Mouse (Mus musculus): ENCODE results near the gene Cope.

Cope gene

GRCm38 (mm10) chr8:70313399-70313798 lies 11.1 kb downstream of the Cope start:
- DNase-seq: no peak

DNA sequence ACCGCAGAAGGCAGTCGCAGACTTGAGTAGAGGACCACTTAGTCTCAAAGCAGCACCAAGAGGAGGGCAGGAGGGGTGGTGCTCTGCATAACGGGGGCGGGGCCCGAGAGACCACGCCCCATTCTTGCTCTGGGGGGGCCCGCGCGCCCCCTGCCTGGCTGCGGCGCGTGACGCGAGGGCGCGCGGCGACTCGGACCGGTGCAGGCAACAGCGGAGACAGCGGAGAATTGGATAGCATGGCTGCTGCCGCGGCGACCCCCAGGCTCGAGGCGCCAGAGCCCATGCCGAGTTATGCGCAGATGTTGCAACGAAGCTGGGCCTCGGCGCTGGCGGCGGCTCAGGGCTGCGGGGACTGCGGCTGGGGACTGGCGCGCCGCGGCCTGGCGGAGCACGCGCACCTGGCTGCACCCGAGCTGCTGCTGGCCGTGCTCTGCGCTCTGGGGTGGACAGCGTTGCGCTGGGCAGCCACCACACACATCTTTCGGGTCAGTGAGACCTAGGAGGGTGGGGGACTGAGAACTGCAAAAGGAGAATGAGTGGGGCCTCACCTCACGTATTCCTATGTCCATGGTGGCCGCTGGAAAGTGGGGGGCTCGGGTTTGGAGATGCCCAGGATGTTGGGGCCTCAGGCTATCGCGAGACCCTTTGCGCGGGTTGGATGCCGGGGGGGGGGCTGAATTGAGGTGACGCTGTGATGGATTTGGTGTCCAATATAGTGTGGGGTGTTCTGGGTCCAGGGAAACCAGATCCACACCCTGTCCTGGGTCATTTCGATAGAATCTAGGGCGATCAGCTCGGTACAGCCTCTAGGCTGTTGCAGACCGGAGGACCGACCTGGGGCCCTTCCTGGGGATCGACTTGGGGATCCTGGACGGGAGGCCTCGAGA lies 13.5 kb downstream of the Cope start, which contains the start of gene Cers1:
Gene Cers1 (plus strand): TSS at position 152 of the 887 bp plus-strand sequence.
- DNase-seq: peak; percentile 51 to 52

GRCm38 (mm10) chr8:70316511-70317504 lies 14.5 kb downstream of the Cope start:
- DNase-seq: no peak

GRCm38 (mm10) chr8:70317872-70318271 lies 15.6 kb downstream of the Cope start:
- DNase-seq: no peak

DNA sequence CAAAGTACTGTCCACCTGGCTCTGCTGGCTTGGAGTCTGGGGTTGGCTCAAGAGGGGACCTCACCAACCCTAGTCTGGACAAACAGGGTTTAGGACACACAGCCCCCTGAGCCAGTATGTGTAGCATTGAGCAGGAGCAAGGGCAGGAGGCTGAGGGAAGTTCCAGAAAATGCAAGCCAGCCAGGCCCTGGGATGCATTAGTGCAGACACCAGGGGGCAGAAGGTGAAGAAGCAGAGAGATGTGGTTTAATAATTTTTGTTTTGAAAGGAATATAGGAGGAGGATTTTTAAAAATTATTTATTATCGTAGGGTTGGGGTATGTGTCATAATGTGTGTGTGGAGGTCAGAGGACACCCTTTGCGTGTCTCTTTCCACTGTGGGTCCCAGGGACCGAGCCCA lies 21.4 kb downstream of the Cope start:
- DNase-seq: no peak

- DNase-seq: no peak
These were observed 25.2 kb downstream of the Cope start for GRCm38 (mm10) chr8:70327512-70327911.

DNA sequence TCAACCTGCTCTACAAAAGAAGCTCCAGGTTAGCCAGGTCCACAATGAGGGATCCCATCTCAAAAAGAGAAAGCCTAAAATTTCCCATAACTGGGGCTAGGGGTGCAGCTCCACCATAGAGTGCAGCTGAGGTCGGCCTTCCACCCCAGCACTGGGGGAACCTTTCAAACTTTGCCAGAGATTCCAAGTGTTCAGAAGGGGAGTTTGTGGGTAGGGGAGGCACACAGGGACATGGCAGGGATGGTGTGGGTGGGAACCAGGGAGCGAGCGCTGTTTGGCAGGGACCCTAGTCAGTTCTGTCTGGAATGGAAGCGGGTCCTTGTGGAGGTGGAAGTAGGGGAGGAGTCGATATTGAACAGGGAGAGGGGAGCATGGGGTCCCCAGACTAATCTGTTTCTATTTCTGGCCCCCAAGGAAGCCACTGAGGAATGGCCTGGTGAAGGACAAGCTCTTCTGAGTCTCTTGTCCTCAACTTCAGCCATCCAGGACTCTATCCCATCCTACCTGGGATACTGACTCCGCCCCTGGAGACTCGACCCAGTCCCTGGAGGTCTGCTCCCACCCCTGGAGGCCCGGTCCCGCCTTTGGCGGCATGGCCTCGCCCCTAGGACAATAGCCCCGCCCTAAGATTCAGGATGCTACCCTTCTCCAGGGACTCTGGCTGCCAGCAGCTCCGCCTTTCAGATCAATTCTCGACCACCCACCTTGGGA lies 27.0 kb downstream of the Cope start, which contains the start of gene Gdf1:
Gene Gdf1 (plus strand): TSS at position 694 of the 711 bp plus-strand sequence.
- no peak for DNase-seq

GRCm38 (mm10) chr8:70329835-70330740 lies 27.8 kb downstream of the Cope start:
- no peak for DNase-seq

DNA sequence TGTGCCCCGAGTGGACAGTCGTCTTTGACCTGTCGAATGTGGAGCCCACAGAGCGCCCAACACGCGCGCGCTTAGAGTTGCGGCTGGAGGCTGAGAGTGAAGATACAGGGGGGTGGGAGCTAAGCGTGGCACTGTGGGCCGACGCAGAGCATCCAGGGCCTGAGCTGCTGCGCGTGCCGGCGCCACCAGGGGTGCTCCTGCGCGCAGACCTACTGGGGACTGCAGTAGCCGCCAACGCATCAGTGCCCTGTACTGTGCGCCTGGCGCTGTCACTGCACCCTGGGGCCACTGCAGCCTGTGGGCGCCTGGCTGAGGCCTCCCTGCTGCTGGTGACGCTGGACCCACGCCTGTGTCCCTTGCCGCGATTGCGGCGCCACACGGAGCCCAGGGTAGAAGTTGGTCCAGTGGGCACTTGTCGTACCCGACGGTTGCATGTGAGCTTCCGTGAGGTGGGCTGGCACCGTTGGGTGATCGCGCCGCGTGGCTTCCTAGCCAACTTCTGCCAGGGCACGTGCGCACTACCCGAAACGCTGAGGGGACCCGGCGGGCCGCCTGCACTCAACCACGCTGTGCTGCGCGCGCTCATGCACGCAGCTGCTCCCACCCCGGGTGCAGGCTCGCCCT lies 28.5 kb downstream of the Cope start:
- DNase-seq: no peak

DNA sequence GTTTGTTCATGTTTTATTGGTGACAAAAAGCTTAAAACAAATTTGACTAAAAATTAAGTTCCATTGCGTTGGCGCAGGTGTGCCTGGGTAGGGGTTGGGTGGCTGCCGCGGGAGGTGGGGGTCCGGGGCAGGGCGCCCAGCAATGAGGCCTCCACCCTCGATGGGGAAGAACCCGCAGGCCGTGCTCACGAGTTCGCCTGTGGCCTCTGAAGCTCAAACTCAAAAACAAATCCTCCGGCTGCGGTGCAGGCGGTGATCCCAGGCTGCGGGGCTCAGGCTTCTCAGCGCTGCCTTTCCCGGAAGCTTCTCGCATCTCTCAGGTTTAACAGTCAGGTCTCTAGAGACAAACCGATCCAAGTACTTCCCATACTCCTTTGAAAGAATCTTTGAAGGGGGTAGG lies 29.2 kb downstream of the Cope start:
- no peak for DNase-seq

DNA sequence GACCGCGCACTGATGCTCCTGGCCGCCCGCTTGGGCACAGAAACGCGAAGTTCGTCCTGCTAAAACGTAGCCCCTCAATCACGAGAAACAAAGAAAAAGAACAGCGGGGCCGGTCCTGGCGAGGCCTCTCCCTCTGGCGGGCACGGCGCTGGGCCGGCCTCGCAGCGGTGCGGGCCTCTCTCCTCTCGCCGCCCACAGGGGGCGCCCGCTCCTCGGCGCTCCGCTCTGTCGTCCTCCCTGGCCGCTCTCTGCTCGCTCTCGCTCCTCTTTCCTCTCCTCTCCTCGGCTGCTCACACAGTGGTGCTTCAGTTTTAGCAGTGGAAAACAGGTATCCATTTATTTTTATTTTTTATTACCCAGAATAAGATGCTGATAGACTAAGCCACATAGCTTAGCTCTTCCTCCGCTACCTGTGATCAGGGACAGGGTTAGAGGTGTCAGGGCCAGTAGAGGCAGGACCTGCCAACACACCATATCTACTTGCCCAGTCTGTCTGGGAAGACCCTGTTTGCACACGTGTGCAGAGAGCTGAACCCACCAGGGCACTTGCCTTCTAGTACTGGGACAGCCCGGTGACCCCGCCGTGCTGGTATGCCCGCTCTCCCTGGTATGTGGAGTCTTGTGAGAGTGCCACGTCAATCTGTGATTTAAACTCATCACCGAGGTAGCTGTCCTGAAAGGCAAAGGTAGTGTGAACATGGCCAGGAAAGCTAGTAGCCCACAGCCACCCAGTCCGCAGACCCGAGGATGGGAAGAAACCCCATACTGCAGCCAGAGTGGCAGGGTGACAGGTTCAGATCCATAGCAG lies 30.0 kb downstream of the Cope start:
- DNase-seq: peak; percentile 47 to 62

DNA sequence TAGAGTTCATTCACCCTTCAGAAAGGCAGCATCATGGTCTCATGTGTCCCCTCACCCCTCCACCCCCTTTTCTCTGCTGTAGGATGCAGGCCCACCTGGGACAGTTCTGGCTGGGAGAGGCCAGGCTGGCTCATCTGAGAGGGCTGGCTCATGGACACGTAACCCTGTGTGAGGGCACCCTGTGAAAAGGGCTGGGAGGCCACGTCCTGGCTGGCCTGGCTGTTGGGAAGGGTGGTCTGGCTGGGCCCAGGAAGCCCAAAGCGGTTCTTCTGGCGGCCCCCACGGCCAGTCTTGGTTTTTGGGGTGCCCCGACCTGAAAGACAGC lies 30.5 kb downstream of the Cope start:
- DNase-seq: no peak

GRCm38 (mm10) chr8:70338931-70339330 lies 36.6 kb downstream of the Cope start:
- no peak for DNase-seq

DNA sequence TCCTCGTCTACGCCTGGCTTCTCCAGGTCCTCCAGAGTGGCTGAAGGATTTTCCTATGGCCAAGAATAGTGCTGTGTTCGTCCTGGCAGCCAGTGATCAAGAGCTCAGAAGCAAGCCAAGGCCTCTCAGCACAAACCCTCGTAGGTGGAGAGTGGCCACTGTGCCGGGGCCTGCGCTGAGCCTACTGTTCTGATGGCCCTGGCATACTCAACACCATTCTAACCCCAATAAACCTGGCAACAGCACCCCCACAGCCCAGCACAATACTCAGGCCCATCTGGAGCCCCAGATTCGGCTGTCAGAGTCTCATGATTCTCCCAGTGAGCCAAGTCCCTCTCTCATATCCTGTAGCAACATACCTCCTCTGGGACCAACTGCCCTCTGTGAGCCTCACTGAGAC lies 38.3 kb downstream of the Cope start:
- DNase-seq: no peak

GRCm38 (mm10) chr8:70342007-70342406 lies 39.7 kb downstream of the Cope start:
- DNase-seq: no peak

GRCm38 (mm10) chr8:70343076-70343475 lies 40.8 kb downstream of the Cope start:
- no peak for DNase-seq

DNA sequence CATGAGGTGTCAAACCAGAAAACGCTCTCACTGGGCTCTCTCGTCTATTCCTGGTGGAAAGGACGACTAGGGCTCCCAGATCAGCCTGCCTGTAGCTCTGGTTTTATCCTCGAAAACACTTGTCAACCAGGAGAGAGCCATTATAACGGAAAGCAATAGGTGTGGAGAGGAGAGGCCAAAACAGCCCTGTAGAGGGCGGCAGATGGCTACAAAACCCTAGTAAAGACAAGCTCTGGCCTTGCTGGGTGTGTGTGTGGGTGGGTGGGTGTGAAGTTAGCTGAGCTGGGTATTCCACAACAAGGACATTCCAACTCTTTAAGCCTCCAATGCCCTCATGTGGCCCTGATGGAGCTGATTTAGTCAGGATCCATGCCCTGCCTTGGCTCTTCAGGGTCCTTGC lies 41.4 kb downstream of the Cope start:
- DNase-seq: peak in 1 of 2 experiments; percentile 48

DNA sequence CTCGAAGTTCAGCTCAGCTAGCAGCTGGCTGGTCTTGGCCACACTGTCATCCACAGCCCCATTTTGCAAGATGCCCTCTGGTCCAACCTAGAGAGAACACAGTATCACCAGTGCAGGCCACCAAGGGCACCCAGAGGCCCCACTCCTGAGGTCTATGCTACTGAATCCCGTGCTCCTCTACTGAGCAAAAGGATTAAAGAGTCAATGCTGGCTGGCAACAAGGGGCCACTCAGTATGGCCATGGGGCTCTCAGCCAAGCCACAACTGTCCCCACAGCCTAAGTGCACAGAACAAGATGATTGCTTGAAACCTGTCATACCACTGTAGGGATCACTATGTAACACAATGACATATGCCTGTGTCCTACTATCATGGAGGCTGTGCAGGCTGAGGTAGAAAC lies 42.0 kb downstream of the Cope start:
- no peak for DNase-seq

DNA sequence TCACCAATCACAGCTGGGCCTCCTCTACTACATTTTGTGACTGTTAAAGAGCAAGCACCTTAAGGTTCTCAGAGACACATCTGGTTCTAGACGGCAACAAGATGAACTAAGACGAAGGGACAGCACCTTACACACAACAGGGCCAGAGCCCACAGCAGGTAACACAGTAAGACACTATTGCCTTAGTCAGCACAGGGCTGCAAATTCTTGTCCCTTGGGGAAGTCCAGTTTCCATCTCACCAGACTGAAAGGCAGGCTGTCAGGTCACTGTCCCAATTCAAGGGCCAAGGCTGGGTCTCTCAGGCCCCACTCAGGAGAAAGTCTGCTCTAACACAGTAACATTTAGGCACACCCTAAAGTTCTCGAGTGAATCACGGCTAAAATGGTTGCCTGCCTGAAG lies 45.1 kb downstream of the Cope start:
- DNase-seq: no peak

DNA sequence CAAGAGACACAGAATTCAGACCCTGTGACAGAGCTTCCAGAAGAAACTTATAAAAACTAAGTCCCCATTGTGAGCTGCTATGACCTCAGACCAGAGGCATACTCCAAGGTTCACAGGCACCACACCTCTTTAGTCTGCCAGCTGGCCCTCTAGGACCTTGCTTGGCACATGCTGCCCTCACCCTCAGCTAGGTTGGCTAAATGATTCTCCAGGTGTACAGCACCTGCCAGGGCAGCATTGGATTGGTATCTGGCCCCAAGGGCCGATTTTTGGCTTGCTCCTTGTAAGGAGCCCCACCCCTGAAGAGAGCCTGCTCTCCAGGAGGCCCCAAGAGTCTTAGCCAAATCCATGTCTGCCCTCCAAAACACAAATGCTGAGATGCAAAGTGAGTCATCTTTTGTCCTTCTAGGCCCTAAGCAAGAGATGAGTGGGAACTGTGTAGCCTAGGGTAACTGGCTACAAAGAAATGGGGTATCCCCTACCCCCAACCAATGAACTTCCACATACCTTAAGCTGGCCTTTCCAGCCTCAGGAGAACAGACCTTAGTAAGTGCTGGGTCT lies 45.6 kb downstream of the Cope start:
- peak; percentile 47 to 80 for DNase-seq
